Mouse (Mus musculus): ENCODE results near the gene Sptan1.

GRCm38 (mm10) chr2:30026997-30027396 is 61.6 kb downstream of the Sptan1 start:
- no peak for TF ChIP-seq CTCF (IDR thresholded peaks at IDR 0.05; ENCODE audit: low read depth, low read length)
- TF ChIP-seq EP300 (IDR thresholded peaks at IDR 0.05; ENCODE audit: insufficient read depth, low read depth, low read length) = no peak
